Mouse (Mus musculus) kidney, adult 2 months (tissue): ENCODE data around the gene Fam53b.

Experiments used
- CTCF ChIP-seq: fragments of 200-500 bp; conservative IDR thresholded peaks from 2 replicates; pipeline ENCODE4 v1.5.1; 2011; ENCODE audit warnings: low read depth, mild to moderate bottlenecking, control low read depth, low read length, moderate library complexity, mixed read lengths; ENCODE audit not compliant: insufficient read depth, insufficient read length
- POLR2A ChIP-seq: fragments of 200-500 bp; IDR thresholded peaks from one replicate; pipeline ENCODE4 v1.6.1; 2011; ENCODE audit warnings: low read depth, low read length, control low read depth

DNA sequence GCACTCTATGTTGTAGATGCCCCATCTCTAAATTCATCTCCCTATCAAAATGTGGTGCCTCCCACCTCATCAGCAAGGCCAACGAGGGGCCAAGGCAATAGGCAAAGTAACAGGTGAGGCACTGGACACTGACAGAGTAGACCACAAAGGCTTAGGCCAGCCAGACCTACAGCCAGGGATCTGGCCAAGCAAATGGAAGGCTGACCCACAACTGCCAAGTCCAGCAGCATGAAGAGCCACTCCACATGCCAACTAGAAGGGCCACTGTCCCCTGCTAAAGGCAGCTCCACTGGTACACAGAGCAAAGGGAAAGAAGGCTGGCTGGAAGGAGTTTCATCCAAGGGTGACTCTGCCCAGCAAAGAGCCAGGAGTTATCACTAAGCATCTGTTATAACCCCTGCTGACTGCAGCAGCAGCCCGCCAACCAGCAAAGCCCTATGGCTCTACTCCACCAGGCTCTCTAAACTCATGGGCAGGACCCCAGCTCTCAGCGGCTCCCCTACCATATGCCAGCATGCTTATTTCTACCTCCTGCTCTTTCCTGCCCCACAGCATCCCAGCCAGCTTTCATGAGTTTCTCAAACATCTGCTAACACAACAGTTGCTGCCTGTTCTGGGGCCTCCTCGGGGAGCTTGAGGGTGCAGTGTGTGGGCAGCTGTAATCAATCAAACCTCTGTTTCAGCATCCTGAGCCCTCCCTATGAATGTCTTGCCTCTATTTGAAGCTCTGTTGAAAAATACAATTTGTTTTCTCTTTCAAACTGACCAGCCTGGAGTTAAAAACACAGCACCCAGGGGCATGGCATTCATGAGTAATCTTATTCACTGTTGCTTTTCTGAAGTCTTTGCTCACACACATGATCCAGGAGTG lies 59.9 kb downstream of the Fam53b start:
- TF ChIP-seq CTCF = no peak
- no peak for TF ChIP-seq POLR2A
